Mouse (Mus musculus) E14TG2a.4 (cell line): ENCODE results near the gene Dock2.

Source experiments
- CTCF ChIP-seq: conservative IDR thresholded peaks from 2 replicates; pipeline ENCODE4 v1.5.1; 2014; ENCODE audit warnings: low read length
- POU5F1 ChIP-seq: IDR thresholded peaks from 2 replicates; pipeline ENCODE4 v1.6.1; 2014; ENCODE audit warnings: low read length, borderline replicate concordance

- no peak for TF ChIP-seq POU5F1
- TF ChIP-seq CTCF = no peak
Observed at GRCm38 (mm10) chr11:34356109-34356508, 427.6 kb downstream of the Dock2 start.
